Mouse (Mus musculus) splenic B cell, adult 2 months (primary cell): ENCODE measurements around the gene Wdr75.

Source experiments
- DNase-seq: peaks from one replicate; pipeline ENCODE4 v3.0.0-alpha.2; 2011; ENCODE audit warnings: low read depth, low spot score
- H3K27me3 ChIP-seq: 2 replicates; pipeline ENCODE4 v1.6.1; 2012; ENCODE audit warnings: mild to moderate bottlenecking, low read length, moderate library complexity, mixed read lengths; ENCODE audit not compliant: control insufficient read depth, poor library complexity, insufficient read depth, severe bottlenecking
- H3K36me3 ChIP-seq: 2 replicates; pipeline ENCODE4 v1.6.1; 2012; ENCODE audit warnings: mild to moderate bottlenecking, low read length, moderate library complexity, mixed read lengths; ENCODE audit not compliant: control insufficient read depth, poor library complexity, insufficient read depth, severe bottlenecking

The Wdr75 gene

GRCm38 (mm10) chr1:45824441-45824840 lies 29.5 kb downstream of the Wdr75 start:
- H3K36me3 ChIP-seq = peaks cover 11% of the 10 kb centered on the region
- no peak for DNase-seq
- H3K27me3 ChIP-seq = no peaks in the 10 kb centered on the region

- H3K36me3 ChIP-seq = peaks cover 10% of the 10 kb centered on the region
- H3K27me3 ChIP-seq = no peaks in the 10 kb centered on the region
- DNase-seq = peak; percentile 63
Measured at GRCm38 (mm10) chr1:45825140-45825539, 30.2 kb downstream of the Wdr75 start.

- H3K27me3 ChIP-seq = no peaks in the 10 kb centered on the region
- peaks cover 10% of the 10 kb centered on the region for H3K36me3 ChIP-seq
- DNase-seq = no peak
Measured at GRCm38 (mm10) chr1:45825630-45826029, 30.7 kb downstream of the Wdr75 start.

GRCm38 (mm10) chr1:45826148-45826547 lies 31.2 kb downstream of the Wdr75 start:
- peaks cover 10% of the 10 kb centered on the region for H3K36me3 ChIP-seq
- H3K27me3 ChIP-seq = no peaks in the 10 kb centered on the region
- DNase-seq = no peak

GRCm38 (mm10) chr1:45826796-45827195 lies 31.8 kb downstream of the Wdr75 start:
- DNase-seq = no peak
- Histone ChIP-seq H3K36me3 (peaks cover 8% of the 10 kb centered on the region), H3K27me3 (no peaks in the 10 kb centered on the region)

- Histone ChIP-seq H3K27me3 (no peaks in the 10 kb centered on the region), H3K36me3 (no peaks in the 10 kb centered on the region)
- no peak for DNase-seq
Measured at GRCm38 (mm10) chr1:45830453-45831206, 35.7 kb downstream of the Wdr75 start.

GRCm38 (mm10) chr1:45835362-45836063 lies 40.5 kb downstream of the Wdr75 start:
- no peaks in the 10 kb centered on the region for H3K27me3 ChIP-seq
- DNase-seq = no peak
- no peaks in the 10 kb centered on the region for H3K36me3 ChIP-seq

GRCm38 (mm10) chr1:45837736-45838135 lies 42.8 kb downstream of the Wdr75 start:
- Histone ChIP-seq H3K27me3 (no peaks in the 10 kb centered on the region), H3K36me3 (no peaks in the 10 kb centered on the region)
- no peak for DNase-seq

- no peaks in the 10 kb centered on the region for H3K36me3 ChIP-seq
- no peaks in the 10 kb centered on the region for H3K27me3 ChIP-seq
- no peak for DNase-seq
Measured at GRCm38 (mm10) chr1:45838271-45838670, 43.3 kb downstream of the Wdr75 start.

GRCm38 (mm10) chr1:45845466-45845865 lies 50.5 kb downstream of the Wdr75 start:
- H3K36me3 ChIP-seq = no peaks in the 10 kb centered on the region
- no peaks in the 10 kb centered on the region for H3K27me3 ChIP-seq
- DNase-seq = no peak

GRCm38 (mm10) chr1:45858038-45858437 lies 63.1 kb downstream of the Wdr75 start:
- DNase-seq = no peak
- Histone ChIP-seq H3K36me3 (no peaks in the 10 kb centered on the region), H3K27me3 (no peaks in the 10 kb centered on the region)

- H3K27me3 ChIP-seq = no peaks in the 10 kb centered on the region
- no peak for DNase-seq
- no peaks in the 10 kb centered on the region for H3K36me3 ChIP-seq
Measured at GRCm38 (mm10) chr1:45860349-45860748, 65.4 kb downstream of the Wdr75 start.

- Histone ChIP-seq H3K27me3 (no peaks in the 10 kb centered on the region), H3K36me3 (no peaks in the 10 kb centered on the region)
- no peak for DNase-seq
Measured at GRCm38 (mm10) chr1:45861162-45861561, 66.2 kb downstream of the Wdr75 start.

GRCm38 (mm10) chr1:45863641-45864040 lies 68.7 kb downstream of the Wdr75 start:
- H3K27me3 ChIP-seq = no peaks in the 10 kb centered on the region
- DNase-seq = no peak
- no peaks in the 10 kb centered on the region for H3K36me3 ChIP-seq

- no peak for DNase-seq
- no peaks in the 10 kb centered on the region for H3K27me3 ChIP-seq
- no peaks in the 10 kb centered on the region for H3K36me3 ChIP-seq
Measured at GRCm38 (mm10) chr1:45864564-45865014, 69.6 kb downstream of the Wdr75 start.
